In genomic region chr2:49837454-49838059, GRCm38 (mm10) we compare ENCODE assay signal across 15 mouse cellular contexts. TPM values are rescaled to one million over a fixed set of nuclear protein-coding genes. Genes with fewer than 3 reads are reported as not detected.
DNase-seq lines count a peak whose midpoint lies in the region; ATAC-seq and TF ChIP-seq lines count a peak whose summit lies in the region.
"Had no signal": no experiment of that assay in that cellular context is flagged by ENCODE, and none has a peak within 500 bp of the region (broad histone marks: within the 10 kb centered on the region; RNA-seq: fewer than 3 reads in every experiment).

No protein-coding gene starts in this region.

- no peak for TF ChIP-seq POLR2A in lung, adult 2 months (IDR thresholded peaks at IDR 0.05; ENCODE audit: borderline replicate concordance, extremely low read depth, low read depth, low read length)

- peak overlapping the region; percentile 55; the same call in 1 of the 2 replicates for H3K27ac ChIP-seq in kidney, embryonic 16.5 days (ENCODE audit: low read length)
- H3K27ac ChIP-seq in forebrain, embryonic 10.5 days: 0 out of 2 replicates have a peak overlapping the region, but pooled peaks have one; percentile 8
- H3K27ac ChIP-seq in hindbrain, embryonic 14.5 days: no peak overlapping the region
- no peak overlapping the region for H3K27ac ChIP-seq in midbrain, embryonic 16.5 days (ENCODE audit: low read length)
- H3K27ac ChIP-seq in gastrocnemius, adult 2 months: no peak overlapping the region
- H3K27ac ChIP-seq: liver, embryonic 14.5 days; neural tube, embryonic 15.5 days had no signal

- intact Hi-C loops in gastrocnemius, adult 2 months (cut with DNase I): no loop called here

- no peaks in the 10 kb centered on the region for H3K36me3 ChIP-seq in kidney, embryonic 16.5 days (ENCODE audit: insufficient read depth, low read length)
- H3K36me3 ChIP-seq in forebrain, embryonic 10.5 days (replicated peaks): no peaks in the 10 kb centered on the region
- no peaks in the 10 kb centered on the region for H3K36me3 ChIP-seq in hindbrain, embryonic 14.5 days (replicated peaks; ENCODE audit: control insufficient read depth, insufficient read depth)
- H3K36me3 ChIP-seq in midbrain, embryonic 16.5 days (ENCODE audit: control insufficient read depth, insufficient read depth, low read length): no peaks in the 10 kb centered on the region
- H3K36me3 ChIP-seq: neural tube, embryonic 15.5 days had no signal

- WGBS in kidney, embryonic 16.5 days: 43% methylated on average over 12 of the region's 12 CpGs
- WGBS in forebrain, embryonic 10.5 days: 67% methylated on average over 12 of the region's 12 CpGs
- WGBS in hindbrain, embryonic 14.5 days: 49% methylated on average over 12 of the region's 12 CpGs
- 25% methylated on average over 6 of the region's 12 CpGs for WGBS in midbrain, embryonic 16.5 days
- WGBS in lung, adult 2 months: 72% methylated on average over 12 of the region's 12 CpGs

- TF ChIP-seq CTCF in gastrocnemius, adult 2 months (IDR thresholded peaks at IDR 0.05): no peak
- TF ChIP-seq CTCF in lung, adult 2 months (IDR thresholded peaks at IDR 0.05; ENCODE audit: insufficient read depth, low read length): no peak

- H3K9ac ChIP-seq in kidney, embryonic 16.5 days (replicated peaks; ENCODE audit: low read length): no peak overlapping the region
- H3K9ac ChIP-seq in hindbrain, embryonic 14.5 days: no peak overlapping the region
- no peak overlapping the region for H3K9ac ChIP-seq in midbrain, embryonic 16.5 days (ENCODE audit: low read depth, low read length)
- H3K9ac ChIP-seq: liver, embryonic 14.5 days; neural tube, embryonic 15.5 days had no signal

- H3K27me3 ChIP-seq in kidney, embryonic 16.5 days (ENCODE audit: insufficient read depth, low read length): no peaks in the 10 kb centered on the region
- no peaks in the 10 kb centered on the region; the same call in 1 of the 2 replicates for H3K27me3 ChIP-seq in forebrain, embryonic 10.5 days (ENCODE audit: poor library complexity, severe bottlenecking)
- no peaks in the 10 kb centered on the region for H3K27me3 ChIP-seq in hindbrain, embryonic 14.5 days (ENCODE audit: control insufficient read depth, insufficient read depth, low read length)
- H3K27me3 ChIP-seq in midbrain, embryonic 16.5 days (ENCODE audit: control insufficient read depth, insufficient read depth, low read depth, low read length): no peaks in the 10 kb centered on the region
- H3K27me3 ChIP-seq: CH12.LX; neural tube, embryonic 15.5 days had no signal

- H3K9me3 ChIP-seq in kidney, embryonic 16.5 days (ENCODE audit: low read length): no peaks in the 10 kb centered on the region
- no peaks in the 10 kb centered on the region for H3K9me3 ChIP-seq in forebrain, embryonic 10.5 days
- H3K9me3 ChIP-seq in hindbrain, embryonic 14.5 days (ENCODE audit: control insufficient read depth, low read length): no peaks in the 10 kb centered on the region
- H3K9me3 ChIP-seq in midbrain, embryonic 16.5 days (replicated peaks; ENCODE audit: control insufficient read depth, low read length, poor library complexity, severe bottlenecking): no peaks in the 10 kb centered on the region
- H3K9me3 ChIP-seq: neural tube, embryonic 15.5 days had no signal

- H3K4me3 ChIP-seq in kidney, embryonic 16.5 days (ENCODE audit: low read length): 0 out of 2 replicates have a peak overlapping the region, but pooled peaks have one; percentile 0
- H3K4me3 ChIP-seq in forebrain, embryonic 10.5 days: no peak overlapping the region
- no peak overlapping the region for H3K4me3 ChIP-seq in hindbrain, embryonic 14.5 days (replicated peaks; ENCODE audit: low read length)
- H3K4me3 ChIP-seq in midbrain, embryonic 16.5 days (ENCODE audit: low read depth, low read length): no peak overlapping the region
- no peak overlapping the region for H3K4me3 ChIP-seq in gastrocnemius, adult 2 months
- no peak overlapping the region for H3K4me3 ChIP-seq in lung, adult 2 months (replicated peaks; ENCODE audit: extremely low read depth, low read depth, low read length)
- H3K4me3 ChIP-seq: neural tube, embryonic 15.5 days had no signal

- no peak for DNase-seq in kidney, postnatal 25 days
- DNase-seq in forebrain, embryonic 10.5 days (ENCODE audit: extremely low spot score, low spot score): peak; percentile 23
- DNase-seq in hindbrain, embryonic 14.5 days (ENCODE audit: low spot score): no peak
- no peak for DNase-seq in gastrocnemius, adult 2 months
- DNase-seq in natural killer cell, adult 2 months (ENCODE audit: low spot score in 2 of 2): no peak
- DNase-seq in lung, adult 2 months: no peak
- DNase-seq: adrenal gland, postnatal 36 days; cerebellum, adult 11-12 months had no signal

- peaks cover 24% of the 10 kb centered on the region for H3K4me1 ChIP-seq in kidney, embryonic 16.5 days (ENCODE audit: insufficient read depth, low read length)
- peaks cover 21% of the 10 kb centered on the region for H3K4me1 ChIP-seq in forebrain, embryonic 10.5 days
- H3K4me1 ChIP-seq in hindbrain, embryonic 14.5 days (replicated peaks; ENCODE audit: control insufficient read depth, insufficient read depth, low read length): no peaks in the 10 kb centered on the region
- no peaks in the 10 kb centered on the region; the same call in 1 of the 2 replicates for H3K4me1 ChIP-seq in midbrain, embryonic 16.5 days (ENCODE audit: control insufficient read depth, insufficient read depth, low read length)
- H3K4me1 ChIP-seq in lung, adult 2 months (ENCODE audit: control insufficient read depth, insufficient read depth, low read length): no peaks in the 10 kb centered on the region
- H3K4me1 ChIP-seq: neural tube, embryonic 15.5 days had no signal

- ATAC-seq in kidney, embryonic 16.5 days (ENCODE audit: low FRiP score, low TSS enrichment): peak; percentile 67; the same call in 1 of the 2 replicates
- peak; percentile 24; the same call in 1 of the 2 replicates for ATAC-seq in hindbrain, embryonic 14.5 days (ENCODE audit: low FRiP score)
- ATAC-seq in midbrain, embryonic 16.5 days: peak; percentile 58
- ATAC-seq: intestine, postnatal 0 days had no signal

- H3K4me2 ChIP-seq in kidney, embryonic 16.5 days (replicated peaks; ENCODE audit: low read depth, low read length): peak overlapping the region; percentile 11; the same call in 1 of the 2 replicates
- H3K4me2 ChIP-seq in hindbrain, embryonic 14.5 days (replicated peaks): no peak overlapping the region
- H3K4me2 ChIP-seq in midbrain, embryonic 16.5 days (ENCODE audit: low read length): no peak overlapping the region
- H3K4me2 ChIP-seq: neural tube, embryonic 15.5 days had no signal

RNA-seq across cellular contexts. Expression of gene Lypd6b, which starts 50.1 kb away (rescaled TPM):
- 11.7 and 12.3 TPM in 2 replicates for polyA plus RNA-seq in kidney, embryonic 16.5 days (2015; fragmentation: Nextera tagmentation; extraction: Ambion mirVana)
- 1.5 and 1.7 TPM in 2 replicates for polyA plus RNA-seq in forebrain, embryonic 10.5 days (2016; fragmentation: Nextera tagmentation; extraction: Ambion mirVana)
- 14.6 and 16.7 TPM in 2 replicates for polyA plus RNA-seq in hindbrain, embryonic 14.5 days (2014; fragmentation: Nextera tagmentation; extraction: Ambion mirVana)
- 13.3 and 20.5 TPM in 2 replicates for polyA plus RNA-seq in midbrain, embryonic 16.5 days (2015; fragmentation: Nextera tagmentation; extraction: Ambion mirVana)
- not detected for total RNA-seq in gastrocnemius, adult 2 months (2021)
- 1.0 and 1.5 TPM in 2 replicates for polyA plus RNA-seq in lung, adult 2 months (2012; rRNA removed)
- total RNA-seq: gastrocnemius, adult 18-20 months had no signal

Comparison
In these comparisons a context has a peak if more than half of its experiments do, and no peak if none do; other contexts are left out.
1. H3K27ac ChIP-seq: peak in kidney, embryonic 16.5 days (single experiment) and forebrain, embryonic 10.5 days (single experiment); none in hindbrain, embryonic 14.5 days (single experiment), midbrain, embryonic 16.5 days (single experiment) and gastrocnemius, adult 2 months (single experiment).
2. Peak in every context shown above with its lines, with median percentiles within 50 percentile points of each other: ATAC-seq.